Mouse (Mus musculus): Measurements from ENCODE around the gene Hand2.

Hand2 gene

DNA sequence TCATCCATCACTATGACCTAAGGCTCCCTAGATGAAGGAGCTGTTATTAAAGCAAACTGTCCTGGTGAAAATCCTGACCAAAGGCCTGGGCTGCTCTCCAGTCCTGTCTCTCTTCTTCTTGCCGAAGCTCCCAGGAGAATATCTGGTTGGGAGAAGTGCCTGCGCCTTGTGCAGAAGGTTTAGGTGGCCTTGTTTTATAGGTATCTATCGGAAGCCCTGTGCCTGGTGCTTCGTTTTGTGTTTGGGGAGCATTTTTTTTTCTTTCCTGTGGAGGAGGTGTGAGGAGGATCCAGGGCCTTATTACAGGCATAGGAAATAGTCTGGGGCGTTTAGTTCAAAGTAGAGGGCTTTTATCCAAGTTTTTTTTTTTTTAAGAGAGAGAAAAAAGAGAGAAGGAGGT lies 3.9 kb downstream of the Hand2 start:
- no peak for DNase-seq (ENCODE audit: low spot score)

DNA sequence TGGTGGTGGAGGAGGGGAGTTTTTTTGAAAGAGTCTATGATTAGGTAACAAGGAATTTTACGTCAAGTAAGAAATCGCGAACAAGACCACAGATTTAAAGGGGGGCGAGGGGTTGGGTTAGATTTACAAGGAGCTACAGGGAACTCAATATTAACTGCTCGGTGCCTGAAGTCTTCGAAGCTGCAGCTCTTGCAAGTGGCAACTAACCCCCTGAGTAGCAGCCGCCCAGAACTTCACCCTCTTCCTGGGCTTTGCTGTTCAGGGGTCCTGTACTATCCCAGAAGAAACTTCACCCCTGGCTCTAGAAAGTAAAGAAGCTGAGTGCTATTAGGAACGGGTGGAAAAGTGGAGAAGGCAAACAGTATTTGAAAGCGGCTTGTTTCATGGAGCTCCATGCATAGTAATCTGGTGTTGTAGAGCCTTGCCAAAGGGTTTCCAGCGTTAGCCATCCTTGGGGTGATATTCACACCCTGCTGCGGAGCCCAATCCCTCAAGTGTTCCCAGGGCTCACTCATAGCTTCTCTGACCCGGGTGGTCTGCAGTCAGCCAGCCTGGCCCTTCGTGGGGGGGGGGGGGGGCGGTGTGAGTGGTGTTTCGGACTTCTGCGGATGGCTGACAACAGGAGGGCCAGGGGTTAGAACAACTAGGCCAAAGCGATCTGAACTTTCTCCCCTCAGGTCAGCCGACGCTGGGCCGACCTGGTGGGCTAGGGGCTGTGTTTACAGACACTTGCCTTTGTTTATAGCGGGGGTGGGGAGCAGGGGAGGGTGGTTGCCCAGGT lies 4.5 kb downstream of the Hand2 start:
- DNase-seq (ENCODE audit: low spot score): no peak

DNA sequence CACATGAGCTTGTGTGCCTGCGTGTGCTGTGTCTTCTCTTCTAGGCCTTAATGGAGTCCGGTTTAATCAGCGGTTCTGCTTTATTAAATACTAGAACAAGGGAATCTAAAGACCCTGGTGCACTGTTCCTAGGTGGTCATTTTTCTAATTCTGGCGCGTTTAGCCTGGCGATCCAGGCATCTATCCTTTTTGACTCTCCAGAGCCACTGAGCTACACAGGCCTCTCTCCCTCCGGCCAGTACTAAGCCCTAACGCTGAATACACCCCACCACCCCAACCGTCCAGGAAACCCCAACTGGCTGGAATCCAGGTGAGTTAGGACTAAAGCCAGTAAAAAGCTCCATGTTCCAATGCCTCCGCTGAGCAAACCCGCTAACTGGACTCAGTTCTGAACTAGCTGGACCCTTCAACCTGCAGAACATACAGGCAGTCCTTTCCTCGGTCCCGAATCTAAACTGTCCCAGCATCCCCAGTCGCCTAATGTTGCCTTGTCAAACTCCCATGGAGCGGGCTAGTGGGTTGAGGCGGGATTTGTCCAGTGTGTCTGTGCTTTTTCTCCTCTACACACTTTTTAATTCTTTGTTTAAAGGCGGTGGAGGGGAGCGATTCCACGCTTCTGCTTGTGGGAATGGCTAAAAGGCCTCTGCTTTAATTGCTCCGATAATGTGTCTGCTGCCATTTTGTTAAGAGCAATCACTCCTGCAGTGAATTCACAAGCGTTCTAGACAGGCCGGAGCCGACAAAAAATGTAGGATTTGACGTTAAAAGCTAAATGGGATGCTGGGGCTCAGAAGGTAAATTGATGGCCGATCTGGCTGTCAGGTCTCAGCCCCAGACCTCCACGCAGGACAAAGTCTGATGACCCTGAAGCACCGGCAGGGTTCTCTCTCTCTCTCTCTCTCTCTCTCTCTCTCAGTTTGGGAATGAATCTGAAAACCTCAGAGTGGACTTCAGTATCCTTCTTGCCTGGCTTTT lies 5.6 kb downstream of the Hand2 start:
- no peak for DNase-seq (ENCODE audit: low spot score)

GRCm38 (mm10) chr8:57327281-57328160 lies 6.7 kb downstream of the Hand2 start:
- no peak for DNase-seq (ENCODE audit: low spot score)

DNA sequence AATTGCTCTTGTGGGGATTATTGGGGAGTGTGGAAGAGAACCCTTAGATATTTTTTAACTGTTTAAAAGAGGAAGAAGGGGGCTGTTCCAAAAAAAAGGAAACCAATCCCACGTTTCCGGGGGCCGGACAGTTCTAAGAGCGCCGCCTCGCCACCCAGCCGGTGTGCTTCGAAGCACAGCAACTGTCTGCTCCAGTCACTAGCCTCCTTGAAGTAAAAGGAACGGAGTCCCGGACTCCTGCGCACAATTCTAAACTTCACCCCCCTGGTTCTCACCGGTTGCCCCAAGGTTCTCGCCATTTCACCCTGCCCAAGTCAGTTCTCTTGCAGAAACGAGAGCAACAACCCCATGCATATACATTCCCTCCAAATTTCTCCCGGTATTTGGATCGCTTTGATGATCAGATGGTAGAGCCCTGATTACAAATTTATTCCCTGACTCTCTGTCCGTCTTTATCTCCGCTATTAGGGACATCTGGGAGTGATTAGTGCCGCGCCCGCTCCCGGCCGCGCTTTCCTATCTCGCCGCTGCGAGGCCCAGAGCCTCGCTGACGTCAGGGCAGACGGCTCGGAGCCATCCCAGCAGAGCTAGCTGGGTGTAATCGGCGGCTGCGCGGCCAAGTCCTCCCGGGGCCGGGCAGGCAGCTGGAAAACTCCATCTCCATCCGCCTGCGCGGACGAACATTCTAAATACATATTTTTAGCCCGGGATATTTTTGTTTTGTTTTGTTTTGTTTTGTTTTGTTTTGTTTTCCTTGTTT lies 7.6 kb downstream of the Hand2 start:
- DNase-seq (ENCODE audit: low spot score): no peak

DNA sequence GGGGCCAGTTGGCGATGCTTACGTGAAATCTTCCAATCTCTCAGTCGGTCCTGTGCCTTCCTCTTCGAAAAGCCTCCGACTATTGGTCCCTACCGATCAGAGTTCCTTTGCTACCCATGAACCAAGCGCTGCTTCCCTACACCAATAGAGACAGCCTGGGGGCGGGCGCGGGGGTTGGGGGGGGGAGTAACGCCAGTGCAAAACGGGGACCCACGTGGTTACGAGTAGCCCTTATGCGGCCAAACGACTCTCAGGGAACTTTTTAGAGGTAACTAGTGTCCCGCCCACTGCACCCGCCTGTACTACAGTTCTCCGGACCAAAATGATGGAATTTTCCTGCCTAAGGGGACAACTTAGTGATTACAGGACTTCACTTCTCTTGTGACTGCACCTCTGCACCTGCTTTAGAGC lies 8.2 kb downstream of the Hand2 start:
- no peak for DNase-seq (ENCODE audit: low spot score)

GRCm38 (mm10) chr8:57330106-57330505 lies 9.3 kb downstream of the Hand2 start:
- DNase-seq (ENCODE audit: low spot score): no peak

DNA sequence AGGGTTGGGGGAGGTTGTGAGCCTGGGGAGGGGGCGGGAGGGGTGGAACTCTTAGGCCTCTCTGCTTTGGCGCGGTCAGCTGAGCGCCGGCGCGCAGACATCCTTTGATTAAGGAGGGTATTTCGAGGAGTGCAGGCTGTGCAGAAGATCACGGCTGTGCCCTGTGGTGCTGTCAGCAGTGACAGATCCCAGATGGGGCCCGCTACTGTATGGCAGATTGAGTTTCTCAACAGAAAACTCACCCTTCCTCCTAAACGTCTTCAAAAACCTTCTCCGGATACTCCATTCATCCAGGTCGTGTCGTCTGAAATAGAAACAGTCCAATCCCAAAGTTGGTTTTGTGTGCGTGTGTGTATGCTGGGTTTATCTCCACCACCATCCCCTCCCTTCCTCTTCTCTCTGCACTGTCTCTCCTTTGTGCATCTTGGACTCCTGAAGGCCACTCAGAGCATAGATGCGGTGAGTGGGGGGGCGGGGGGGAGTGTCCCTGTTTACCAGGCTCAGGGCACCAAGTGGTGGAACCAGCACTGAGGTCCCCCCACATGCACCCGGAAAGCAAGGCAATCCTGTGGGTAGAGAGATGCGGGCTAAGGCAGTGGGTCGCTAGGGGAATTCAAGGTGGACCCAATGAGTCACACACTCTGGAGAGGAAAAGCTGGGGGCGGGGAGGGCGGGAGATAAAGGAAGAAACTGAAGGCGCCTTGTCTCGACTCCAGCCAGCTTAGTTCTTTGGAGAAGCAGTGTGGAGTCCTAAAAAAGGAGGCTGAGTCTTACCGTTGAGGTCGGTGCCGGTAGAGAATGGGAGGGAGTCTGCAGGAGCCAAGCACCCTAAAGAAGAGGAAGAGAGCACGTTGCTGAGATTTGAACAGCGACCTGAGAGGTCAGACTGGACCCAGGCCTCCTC lies 11.2 kb downstream of the Hand2 start:
- DNase-seq (ENCODE audit: low spot score): no peak

DNA sequence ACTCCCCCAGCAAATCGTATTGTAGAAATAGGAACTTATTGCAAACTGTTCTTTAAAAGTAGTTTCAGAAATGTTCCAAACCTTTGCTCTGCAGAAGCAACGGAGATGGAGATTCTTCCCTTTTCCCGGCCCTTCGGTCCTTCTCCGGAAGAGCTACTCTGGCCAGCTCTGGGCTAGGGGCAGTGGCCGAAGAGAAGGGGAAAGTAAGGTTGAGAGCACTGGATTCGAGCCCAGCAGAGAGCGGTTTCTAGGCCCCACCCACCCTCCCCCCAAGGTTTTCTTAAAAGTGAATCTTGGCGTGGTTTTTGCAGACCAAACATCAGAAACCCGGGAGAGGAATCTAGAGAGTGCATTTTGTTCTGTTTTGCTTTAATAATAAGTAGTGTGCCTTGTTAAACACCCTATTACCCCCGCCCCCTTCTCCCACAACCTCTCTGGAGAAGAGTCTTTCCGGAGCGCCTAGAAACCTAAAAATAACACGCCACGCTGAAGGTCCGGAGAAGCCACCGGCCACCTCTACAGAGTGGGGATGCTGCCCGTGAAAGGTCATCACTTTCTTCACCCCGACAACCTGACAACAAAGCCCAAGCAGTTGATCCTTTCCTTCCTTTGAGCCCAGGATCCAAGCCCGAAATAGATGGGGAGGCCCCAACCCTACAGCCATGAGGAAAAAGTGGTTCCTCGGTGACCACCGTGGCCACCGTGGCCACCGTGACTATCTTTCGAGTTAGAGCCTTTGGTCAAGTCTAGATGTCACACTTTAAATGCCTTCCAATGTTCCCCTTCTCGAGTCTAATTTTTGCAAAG lies 12.1 kb downstream of the Hand2 start:
- DNase-seq (ENCODE audit: low spot score): no peak

- DNase-seq (ENCODE audit: low spot score): no peak
Measured at GRCm38 (mm10) chr8:57333483-57333770, 12.6 kb downstream of the Hand2 start.

GRCm38 (mm10) chr8:57333795-57334551 lies 13.2 kb downstream of the Hand2 start:
- DNase-seq (ENCODE audit: low spot score): no peak

DNA sequence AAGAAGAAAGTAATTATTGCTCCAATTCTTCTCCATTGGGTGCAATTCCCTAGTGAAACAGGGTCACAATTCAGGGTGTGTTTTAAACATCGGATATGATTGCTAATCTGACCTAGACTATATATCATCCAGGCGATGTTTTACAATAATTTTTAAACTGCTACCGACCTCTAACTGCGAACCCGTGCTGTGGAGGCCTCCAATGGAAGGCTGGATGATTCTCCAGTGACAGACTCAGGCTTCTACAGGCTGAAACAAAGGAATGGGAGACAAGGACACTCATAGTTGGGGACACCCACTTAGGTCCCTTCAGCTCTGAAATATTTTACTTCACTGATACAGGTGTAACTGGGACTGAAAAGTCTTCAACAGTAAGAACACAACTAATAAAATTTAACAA lies 13.9 kb downstream of the Hand2 start:
- DNase-seq (ENCODE audit: low spot score): no peak

DNA sequence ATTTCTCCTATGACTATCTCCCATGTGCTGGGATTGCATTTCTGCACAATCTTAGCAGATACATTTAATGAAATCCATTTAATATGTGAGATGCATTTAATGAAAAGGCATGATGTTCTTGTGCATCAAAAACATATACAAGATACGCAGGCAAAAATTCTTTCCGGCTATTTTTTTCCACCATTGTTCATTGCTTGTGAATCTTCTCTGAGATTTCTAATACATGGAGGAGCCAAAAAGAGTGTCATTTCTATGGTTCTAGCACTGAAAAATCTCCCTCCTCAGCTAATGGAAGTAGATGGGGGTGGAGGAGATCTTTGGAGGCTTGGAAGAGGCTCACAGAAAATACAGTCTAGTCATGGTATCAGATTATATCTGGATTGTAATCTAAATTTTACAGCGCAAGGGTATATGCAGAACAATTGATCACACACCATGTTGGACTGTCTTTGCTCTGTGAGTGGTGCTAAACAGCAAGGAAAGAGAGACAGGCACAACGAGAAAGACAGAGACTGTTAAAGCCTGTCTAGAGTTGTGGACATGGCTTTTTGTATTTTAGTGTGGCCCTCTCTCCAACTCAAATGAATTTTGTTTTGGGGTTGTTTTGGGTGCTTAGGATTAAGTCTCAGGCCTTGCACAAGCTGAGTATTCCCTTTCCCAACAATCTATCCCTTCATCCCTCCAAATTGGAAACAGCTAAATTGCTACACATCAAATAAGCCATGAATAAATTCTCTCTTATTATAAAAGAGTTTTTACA lies 16.7 kb downstream of the Hand2 start:
- no peak for DNase-seq (ENCODE audit: low spot score)

- DNase-seq (ENCODE audit: low spot score): no peak
Measured at GRCm38 (mm10) chr8:57339711-57340650, 19.2 kb downstream of the Hand2 start.

GRCm38 (mm10) chr8:57340840-57341540 lies 20.2 kb downstream of the Hand2 start:
- no peak for DNase-seq (ENCODE audit: low spot score)

GRCm38 (mm10) chr8:57341541-57341840 lies 20.7 kb downstream of the Hand2 start:
- DNase-seq (ENCODE audit: low spot score): no peak

Data from layer of hippocampus, adult 11-12 months (tissue).